Mouse (Mus musculus): ENCODE data around the gene Tmem230.
A peak's percentile ranks its signal among the peaks of the same experiment; 100 is the strongest.
"Not testable (repeated sequence)": the region's sequence is repeated elsewhere in the genome, so short reads cannot be mapped to it uniquely, and the experiment has no call there.

Tmem230 gene

GRCm38 (mm10) chr2:132247539-132248313, at the start of gene Tmem230:
Tmem230 (minus strand) TSS chr2:132247807.
- peak; percentile 97 for DNase-seq

- peak; percentile 64 for DNase-seq
These were observed 46.3 kb upstream of the Tmem230 start for GRCm38 (mm10) chr2:132293694-132294450.

- no peak for DNase-seq
These were observed 44.5 kb upstream of the Tmem230 start for GRCm38 (mm10) chr2:132292083-132292482.

GRCm38 (mm10) chr2:132291265-132291664, 43.7 kb upstream of the Tmem230 start:
- no peak for DNase-seq

GRCm38 (mm10) chr2:132290808-132291207, 43.2 kb upstream of the Tmem230 start:
- DNase-seq, result no peak

GRCm38 (mm10) chr2:132289213-132289612, 41.6 kb upstream of the Tmem230 start:
- DNase-seq, result not testable (repeated sequence)

- no peak for DNase-seq
These were observed 38.9 kb upstream of the Tmem230 start for GRCm38 (mm10) chr2:132286376-132287076.

- not testable (repeated sequence) for DNase-seq
These were observed 38.1 kb upstream of the Tmem230 start for GRCm38 (mm10) chr2:132285722-132286121.

GRCm38 (mm10) chr2:132284492-132285139, 37.0 kb upstream of the Tmem230 start:
- no peak for DNase-seq

GRCm38 (mm10) chr2:132283236-132284070, 35.8 kb upstream of the Tmem230 start:
- no peak for DNase-seq

- no peak for DNase-seq
These were observed 35.0 kb upstream of the Tmem230 start for GRCm38 (mm10) chr2:132282453-132283174.

GRCm38 (mm10) chr2:132281560-132282452, 34.2 kb upstream of the Tmem230 start:
- no peak for DNase-seq

GRCm38 (mm10) chr2:132280518-132281120, 33.0 kb upstream of the Tmem230 start:
- no peak for DNase-seq

- DNase-seq, result no peak
These were observed 32.4 kb upstream of the Tmem230 start for GRCm38 (mm10) chr2:132279978-132280377.

- no peak for DNase-seq
These were observed 31.8 kb upstream of the Tmem230 start for GRCm38 (mm10) chr2:132279336-132279882.

- no peak for DNase-seq
These were observed 30.8 kb upstream of the Tmem230 start for GRCm38 (mm10) chr2:132278273-132278853.

GRCm38 (mm10) chr2:132276249-132276648, 28.6 kb upstream of the Tmem230 start:
- no peak for DNase-seq

- no peak for DNase-seq
These were observed 27.9 kb upstream of the Tmem230 start for GRCm38 (mm10) chr2:132275527-132275926.

Measured in thymus, postnatal 14 days (tissue).